Mouse (Mus musculus) adrenal gland, adult 8-10 months (tissue): ENCODE data around the gene Gramd2. TPM values are rescaled to one million over a fixed set of nuclear protein-coding genes. Genes with fewer than 3 reads are reported as not detected.

Experiments
- DNase-seq: peaks from one replicate; pipeline ENCODE4 v3.0.0; 2022
- total RNA-seq, 4 experiments: library from RNA; stranded (reverse); gene quantifications; 2 replicates each; pipeline ENCODE4 v1.2.4; 2022

Gramd2 gene
- total RNA-seq, result under 1 TPM in 3 of 4 experiments, not detected in 1; 0.07 to 0.20 (median 0.11) TPM

DNA sequence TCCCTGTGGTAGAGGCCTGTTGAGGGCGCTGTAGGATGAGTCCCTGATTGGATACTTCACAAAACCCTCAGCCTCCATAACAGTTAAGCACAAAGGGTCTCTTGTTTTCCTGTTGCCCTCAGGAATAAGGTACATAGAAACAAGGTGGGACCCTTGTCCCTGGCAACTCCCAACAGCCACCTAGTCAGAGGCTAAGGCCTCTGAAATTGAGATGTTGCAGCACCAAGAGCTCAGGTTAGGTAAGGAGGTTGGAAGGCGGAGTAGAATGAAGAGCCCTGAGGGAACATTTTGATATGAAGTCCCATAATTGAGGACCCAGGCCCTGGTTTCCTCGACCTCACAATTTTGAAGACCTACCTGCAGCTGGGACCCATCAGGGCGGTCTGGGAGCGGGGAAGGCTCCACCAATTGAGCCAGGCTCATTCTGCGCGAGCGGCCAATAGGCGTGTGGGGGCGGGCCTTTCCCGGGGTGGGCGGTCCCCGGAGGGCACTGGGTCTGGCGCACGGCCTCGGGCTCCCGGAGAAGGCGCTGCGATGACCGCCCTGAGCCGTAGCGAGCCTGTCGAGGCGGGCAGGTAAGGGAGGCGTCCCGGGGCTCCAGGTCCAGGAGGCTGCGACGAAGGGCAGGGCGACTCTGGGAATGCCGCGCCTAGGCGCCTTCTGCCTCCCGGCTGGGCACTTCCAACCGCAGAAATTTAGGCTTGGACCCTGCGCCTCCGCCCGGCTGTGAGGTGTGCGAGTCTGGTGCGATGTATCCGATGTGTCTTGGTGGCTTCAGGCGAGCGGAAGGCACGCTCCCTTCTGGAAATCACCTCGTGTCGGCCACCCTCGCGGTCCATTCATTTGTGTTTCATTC is at the start of gene Gramd2:
Gramd2 (plus strand) TSS at position 467 of the 856 bp plus-strand sequence.
- DNase-seq, result peak; percentile 49

DNA sequence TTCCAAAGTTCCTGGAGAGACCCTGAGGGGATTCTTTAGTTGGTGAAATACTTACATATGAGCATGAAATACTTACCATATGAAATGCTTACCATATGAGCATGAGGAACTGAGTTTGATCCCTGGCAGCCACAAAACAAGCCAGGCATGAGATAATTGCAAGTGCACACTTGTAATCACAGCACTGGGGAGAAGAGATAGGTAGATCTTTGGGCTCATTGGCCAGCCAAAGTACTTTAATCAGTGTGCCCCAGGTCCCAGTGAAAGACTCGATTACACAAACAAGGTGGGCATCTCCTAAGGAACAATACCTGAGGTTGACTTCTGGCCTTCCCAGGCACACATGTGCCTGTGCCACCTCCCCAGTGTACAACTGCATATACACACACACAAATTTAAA is 41.6 kb upstream of the Gramd2 start:
- no peak for DNase-seq

DNA sequence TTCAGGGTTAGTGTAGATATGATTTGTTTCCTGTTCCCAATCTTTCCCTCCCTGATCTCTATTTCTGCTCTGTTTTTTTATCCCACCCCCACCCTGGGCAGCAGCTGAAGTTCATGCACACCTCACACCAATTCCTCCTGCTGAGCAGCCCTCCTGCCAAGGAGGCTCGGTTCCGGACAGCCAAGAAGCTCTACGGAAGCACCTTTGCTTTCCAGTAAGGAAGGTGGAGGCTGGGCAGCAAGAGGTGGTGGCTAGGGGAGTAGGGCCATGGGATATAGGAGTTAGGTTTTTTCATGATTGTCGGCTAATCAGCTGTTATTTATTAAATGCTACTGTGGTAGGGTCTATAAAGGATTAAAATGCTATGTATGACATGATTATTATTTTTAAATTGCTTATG is 40.0 kb upstream of the Gramd2 start:
- DNase-seq, result no peak

DNA sequence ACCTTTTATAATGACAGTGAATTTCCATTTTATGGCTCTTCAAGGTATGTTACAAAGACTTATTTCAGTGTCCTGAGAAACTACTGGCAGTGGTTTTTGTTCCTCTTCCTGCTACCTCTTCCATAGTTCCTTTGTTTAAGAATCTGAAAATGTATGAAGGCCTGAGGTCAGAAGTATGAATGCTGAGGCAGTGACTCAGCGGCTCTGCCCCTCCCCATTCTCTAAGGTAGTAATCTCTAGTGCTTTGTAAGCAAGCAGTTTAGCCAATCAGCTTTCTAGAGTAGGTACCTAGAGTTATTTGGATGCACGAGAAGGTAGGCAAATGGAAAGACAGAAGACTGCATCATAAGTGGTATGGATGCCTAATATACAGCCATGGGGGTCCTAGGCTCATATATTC is 38.6 kb upstream of the Gramd2 start:
- no peak for DNase-seq

DNA sequence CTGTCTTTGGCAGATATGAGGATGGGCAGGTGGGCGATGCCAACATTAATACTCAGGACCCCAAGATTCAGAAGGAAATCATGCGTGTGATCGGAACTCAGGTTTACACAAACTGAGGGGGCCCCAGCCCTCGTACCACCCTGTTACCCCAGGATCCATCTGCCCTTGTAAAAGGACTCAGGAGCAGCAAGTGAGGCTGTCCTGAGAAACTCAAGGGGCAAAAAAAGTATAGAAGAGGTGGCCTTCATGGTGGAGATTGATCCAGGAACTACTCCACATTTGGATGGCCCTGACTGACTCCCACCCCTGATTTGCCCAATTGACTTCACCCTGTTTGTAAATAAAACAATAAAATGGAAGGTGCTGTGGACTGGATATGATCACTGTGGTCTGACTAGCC is 30.0 kb upstream of the Gramd2 start:
- DNase-seq, result no peak

DNA sequence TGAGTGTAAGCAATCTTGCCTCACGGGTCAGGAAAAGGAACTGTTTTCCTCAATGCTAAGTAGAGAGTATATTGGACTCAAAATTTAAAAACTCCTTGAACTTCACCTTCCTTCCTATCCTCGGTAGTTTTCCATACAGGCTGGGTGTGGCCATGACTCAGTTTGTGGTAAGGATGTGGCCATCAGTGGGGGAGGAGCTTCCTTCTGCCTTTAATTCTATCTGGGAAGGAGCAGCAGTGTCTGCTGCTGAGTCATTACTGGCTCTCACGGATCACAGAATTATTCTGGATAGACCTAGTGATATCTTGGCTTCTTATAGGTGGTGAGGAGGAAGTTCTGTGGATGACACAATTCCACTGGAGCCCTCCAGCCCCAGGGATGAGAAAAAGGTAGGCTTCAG is 26.6 kb upstream of the Gramd2 start:
- DNase-seq, result peak; percentile 76

DNA sequence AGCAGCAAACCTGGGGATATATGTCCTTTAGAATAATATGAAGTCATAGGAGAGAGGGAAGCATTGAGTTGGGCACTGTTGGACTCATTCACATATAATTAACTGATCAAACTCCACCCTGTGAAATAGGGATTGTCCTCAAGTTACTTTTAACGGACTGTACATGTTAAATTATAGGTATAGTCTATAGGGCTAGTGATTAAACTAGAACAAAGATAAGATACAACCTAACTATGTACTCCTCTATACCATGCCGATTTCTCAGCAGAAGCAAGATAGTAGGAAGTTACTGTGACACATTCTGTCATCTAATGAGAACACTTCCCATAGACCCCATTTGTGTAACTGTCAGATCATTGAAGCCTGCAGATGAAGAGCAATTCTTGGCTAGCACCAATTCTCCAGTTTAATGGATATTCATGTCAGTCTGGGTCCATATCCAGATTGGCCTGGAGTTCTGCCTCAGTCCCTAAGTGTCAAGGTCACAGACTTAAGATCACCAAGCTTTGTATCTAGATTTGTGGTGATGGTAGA is 25.4 kb upstream of the Gramd2 start:
- no peak for DNase-seq

DNA sequence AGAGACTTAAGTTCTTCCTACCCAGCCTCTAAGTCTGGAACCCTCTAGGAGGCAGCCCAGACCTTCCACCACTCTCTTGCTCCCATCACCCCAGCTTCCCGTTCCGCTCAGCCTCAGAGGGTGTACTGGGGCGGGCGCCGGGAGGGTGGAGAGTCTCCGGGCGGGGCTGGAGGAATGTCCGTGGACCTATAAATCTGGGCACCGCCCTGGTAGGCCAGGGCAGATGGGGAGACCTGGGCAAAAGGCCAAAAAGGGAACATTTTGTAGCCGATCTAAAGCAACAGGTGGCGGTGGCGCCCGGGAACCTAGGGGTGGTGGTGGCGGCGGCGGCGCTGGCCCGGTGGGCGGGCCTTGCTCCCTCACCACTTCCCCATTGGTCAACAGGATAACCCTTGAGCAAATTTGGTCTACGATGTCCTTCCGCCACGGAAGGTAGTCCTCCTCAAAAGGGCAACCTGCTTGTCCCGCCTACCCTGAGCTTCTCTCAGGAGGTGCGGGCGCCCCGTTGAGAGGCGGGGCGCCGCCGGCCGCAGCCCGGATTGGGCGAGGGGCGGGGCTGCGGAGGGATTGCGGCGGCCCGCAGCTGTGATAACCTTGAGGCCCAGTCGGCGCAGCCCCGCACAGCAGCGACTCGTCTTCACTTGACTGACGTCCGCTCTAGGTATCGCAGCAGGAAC is 23.8 kb upstream of the Gramd2 start, which contains the start of gene Pkm:
Pkm (plus strand) TSS at position 411 of the 677 bp plus-strand sequence.
- peak; percentile 97 for DNase-seq

DNA sequence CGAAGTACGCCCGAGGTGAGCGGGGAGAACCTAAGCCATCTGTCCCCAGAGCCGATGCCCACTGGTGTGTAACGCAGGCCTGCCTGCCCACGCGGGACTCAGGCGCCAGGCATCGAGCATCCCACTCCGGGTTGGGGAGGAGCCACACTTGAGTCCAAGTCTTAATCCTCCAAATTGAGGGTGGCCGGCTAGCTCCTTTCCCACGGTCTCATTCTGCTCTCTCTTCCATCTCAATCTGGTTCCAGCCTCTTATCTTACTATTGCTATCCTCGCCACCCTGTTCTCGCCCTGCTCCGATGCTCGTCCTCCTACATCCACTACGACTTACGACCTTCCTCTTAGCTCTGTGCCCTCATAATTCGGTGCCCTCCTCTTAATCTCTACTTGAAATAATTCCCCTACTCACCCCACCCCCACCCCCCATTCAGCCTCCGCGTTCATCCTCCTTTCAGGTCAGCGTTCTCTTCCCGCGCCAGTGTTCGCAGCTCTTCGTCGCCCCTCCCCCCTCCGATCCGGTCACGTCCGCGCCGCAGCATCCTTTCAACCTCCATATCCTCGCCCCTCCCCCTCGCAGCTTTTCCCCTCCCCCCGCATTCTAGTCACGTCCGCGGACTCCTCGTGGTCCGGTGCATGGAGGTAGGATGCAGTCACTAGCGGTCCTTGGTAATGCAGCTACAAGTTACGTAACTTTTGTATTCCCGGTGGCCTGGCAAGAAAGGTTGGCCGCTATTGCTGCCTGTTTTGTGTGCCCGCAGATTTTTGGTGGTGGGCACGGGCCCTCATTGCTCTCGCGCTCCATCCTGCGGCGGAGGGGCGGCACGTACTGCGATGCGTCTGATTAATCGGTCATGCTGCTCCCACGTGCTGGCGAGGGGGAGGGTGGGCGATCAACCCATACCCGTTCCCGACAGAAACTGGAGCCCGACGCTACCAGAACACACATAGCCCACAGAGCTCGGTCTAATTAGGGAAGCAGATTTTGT is 23.0 kb upstream of the Gramd2 start:
- peak; percentile 63 for DNase-seq

DNA sequence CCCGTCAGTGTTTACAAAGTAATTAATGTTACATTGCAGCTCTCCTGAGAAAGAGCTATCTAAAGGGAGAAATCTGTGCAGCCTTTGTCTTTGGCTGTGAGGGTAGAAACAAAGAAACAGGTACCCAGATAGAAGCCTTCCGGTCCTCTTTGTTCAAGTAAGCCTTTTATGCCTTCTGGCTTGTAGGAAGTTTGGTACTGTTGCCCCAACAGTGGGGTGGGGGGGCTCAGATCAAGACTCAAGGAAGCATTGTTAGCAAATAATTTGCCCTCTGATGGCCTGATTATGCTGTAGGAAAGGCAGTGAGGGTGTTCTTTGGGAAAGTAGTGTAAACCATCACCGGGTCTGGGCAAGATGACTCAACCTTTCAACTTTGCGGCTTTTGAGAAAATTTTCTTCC is 21.8 kb upstream of the Gramd2 start:
- DNase-seq, result no peak

DNA sequence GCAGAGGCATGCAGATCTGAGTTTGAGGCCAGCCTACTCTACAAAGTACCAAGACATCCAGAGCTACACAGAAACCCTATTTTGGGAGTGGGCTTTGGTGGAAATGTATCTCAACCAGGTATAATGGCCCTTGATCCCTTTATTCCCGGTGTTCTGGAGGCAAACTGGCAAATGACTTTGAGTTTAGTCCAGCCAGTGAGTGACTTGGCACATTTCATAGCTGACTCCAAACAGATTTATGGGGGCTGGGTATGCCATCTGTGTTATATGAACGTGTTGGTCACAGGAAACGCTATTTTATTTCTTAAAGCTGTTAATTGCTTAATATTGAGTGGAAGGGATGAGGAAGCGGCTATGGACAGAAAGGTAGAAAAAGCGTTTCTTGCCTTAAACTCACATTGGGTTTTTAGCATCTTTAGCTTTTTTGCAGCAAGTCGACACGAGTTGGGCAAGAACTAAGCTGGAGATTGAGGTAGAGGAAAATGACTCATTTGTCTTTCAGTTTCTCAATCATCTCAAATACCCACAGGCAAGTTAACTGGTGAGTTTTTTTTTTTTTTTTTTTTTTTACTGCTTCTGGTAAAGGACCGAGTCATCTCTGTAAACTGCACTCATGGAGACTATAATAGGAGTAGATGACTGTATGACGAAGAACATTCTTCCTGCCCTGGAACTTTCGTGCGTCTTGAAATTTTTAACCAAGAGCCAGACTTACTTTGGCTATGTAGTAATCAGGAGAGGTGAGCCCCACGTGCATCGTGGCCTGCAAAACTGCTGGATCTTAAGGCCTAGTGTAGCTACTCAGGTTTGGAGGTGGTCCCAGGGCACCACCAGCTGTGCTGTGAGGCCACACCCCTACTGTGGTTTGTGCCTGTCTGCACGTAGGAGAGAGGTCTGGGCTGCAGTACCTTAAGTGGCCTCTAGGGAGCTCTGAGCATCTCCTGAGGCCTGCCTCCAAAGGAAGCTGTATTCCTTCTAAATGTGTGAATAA is 20.6 kb upstream of the Gramd2 start:
- peak; percentile 68 for DNase-seq

DNA sequence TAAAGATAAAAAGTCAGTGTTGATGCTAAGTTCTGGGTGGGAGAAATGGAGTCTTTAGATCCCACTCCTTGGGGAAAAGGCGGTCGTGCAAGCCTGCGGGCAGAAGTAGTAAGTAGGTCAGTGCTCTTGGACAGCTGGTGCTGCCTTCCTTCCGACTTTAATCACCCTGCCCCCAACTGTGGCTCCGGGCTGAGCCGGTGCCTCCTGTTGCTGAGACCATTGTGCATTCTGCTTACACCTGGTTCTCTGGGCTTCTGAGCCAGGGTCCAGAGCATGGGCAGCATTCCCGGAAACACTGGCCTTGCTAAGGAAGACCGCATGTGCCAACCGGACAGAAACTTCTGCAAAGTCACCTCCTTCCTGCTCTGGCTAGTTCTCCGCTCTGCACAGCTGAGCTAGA is 19.5 kb upstream of the Gramd2 start:
- DNase-seq, result peak; percentile 51

DNA sequence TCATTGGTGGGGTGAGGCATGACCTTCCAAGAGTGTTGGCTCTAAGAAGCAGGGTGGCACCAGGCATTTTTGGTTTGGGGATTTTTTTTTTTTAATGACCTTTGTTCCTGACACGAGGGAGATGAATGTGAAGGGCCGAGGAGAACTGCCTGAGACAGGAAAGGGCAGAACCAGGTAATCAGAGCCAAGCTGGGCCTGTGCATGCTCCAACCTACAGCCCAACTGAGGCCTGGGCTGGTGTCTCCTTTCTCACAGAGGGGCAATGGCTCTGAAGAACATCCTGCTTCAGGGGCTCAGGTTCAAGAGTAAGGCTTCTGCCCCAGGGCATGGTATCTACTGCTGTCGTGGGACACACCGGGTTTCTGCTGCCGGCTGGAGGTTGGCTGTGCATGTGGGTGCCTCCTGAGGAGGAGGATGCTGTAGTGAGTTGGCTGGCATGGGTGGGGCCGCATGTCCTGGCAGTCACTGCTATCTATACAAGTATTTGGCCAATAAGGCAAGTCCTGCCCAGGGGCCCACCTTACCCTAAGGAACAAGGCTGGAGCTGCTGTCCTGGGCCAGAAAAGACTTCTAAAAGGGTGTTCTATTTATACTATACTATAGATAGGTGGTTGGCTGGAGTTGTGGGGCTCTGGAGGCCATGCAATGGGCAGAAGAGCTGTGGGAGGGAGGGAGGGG is 18.5 kb upstream of the Gramd2 start:
- DNase-seq, result no peak

DNA sequence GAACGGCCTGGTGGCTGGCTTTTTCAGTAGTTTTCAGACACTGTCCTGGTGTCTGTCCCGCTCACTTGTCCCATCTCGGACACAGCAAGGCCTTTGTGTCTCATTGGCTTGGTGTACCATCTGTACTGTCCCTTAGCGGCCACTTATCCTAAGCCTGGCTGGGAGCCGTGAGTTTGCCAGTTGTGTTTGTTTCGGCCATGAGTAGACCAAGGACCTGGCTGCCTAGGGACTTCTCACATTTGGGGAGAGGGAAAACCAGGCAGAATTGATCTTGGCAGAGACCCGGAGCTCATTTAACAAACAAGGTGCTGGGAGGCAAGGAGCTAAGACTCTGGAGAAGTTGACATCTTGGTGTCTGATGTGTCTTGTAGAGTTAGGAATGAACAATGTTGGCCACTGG is 16.7 kb upstream of the Gramd2 start:
- no peak for DNase-seq

DNA sequence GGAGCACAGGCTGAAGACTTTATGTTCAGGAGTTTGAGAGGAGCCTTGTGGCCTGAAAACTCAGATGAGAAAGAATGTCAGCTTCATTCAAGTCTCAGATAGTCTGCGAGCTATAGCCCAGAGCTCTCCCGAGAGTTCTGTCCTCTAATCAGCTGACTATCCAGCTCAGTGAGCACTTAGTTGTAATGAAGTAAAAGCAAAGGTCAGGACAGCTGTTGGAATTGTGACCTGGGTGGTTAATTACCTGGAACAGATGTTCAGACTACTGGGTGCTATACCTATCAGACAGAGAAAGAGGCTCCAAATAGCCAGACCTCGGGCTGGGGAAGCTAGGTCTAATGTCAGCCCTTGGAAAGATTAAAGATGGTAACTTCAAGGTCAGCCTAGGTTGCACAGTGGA is 16.0 kb upstream of the Gramd2 start:
- no peak for DNase-seq

DNA sequence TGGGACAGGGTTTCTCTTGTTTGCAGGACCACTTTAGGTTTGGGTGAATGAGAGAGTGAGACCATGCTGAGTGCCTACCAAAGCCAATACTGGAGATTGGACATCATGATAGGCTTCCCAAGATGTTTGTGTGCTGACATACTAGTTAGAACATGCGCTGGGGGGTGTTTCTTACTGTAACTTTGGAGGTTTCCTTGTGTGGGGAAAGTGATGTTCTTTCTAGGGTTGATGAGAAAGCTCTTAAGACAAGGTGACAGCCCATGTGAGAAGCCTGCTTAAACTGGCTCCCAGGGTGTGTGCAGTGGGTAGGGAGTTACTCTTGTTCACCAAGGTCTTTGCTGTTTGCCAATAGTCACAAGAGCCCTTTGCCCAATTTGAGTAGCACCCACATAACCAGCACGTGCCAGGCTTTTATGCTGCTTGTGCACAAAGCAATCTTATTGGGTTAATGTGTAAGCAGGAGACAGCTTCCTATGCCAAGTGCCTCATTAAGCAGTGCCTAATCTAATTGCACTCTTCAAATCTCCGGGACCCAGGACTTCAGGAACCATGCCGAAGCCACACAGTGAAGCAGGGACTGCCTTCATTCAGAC is 15.2 kb upstream of the Gramd2 start:
- DNase-seq, result no peak

DNA sequence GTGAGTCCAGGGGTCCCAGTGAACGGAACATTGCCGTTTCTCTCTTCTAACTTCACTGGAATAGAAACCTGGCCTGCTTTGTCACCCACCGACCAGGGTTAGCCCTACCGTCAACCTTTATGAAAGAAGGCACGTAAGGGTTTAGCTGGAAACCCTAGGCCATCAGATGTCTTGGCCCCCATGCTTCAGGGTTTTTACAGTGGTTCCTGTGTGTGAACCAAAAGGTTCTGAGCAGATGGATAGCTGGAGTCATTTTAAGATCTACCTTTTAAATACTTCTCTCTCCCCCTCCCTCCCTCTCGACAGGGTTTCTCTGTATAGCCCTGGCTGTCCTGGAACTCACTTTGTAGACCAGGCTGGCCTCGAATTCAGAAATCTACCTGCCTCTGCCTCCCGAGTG is 13.9 kb upstream of the Gramd2 start:
- DNase-seq, result no peak

DNA sequence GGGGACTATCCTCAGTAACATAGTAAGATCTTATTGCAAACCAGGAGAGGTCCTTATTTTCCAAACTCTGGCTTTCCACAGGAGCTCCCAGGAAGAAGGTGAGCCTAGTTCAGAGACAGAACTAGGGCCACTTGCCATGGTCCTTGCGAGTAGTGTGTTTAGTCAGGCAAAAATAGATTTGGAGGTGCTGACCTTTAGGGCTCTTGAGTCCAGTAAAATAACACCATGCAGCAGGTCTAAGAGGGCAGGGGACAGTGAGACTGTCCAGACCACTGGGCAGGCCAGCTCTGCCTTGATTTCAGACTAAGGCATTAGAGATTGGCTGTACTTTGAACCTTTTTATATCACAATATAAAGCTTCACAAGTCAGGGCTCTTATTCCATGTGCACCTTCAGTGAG is 13.1 kb upstream of the Gramd2 start:
- DNase-seq, result no peak

DNA sequence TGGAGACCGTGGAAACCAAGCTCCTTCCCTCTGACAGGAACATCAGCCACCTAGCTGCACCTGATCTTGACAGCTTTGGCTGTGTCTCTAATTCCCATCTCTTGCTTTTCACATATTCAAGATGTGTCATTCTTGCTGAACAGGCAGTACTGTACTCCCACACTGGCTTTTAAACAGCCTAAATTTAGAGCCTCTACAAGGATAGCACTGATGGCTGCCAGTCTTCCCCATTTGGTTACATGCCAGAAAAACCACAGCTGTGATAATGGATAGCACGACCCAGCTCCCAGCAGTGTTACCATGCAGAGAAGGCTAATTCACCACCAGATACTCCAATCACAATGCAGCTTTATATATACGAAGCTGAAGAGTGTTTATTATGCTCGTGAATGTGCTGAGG is 12.7 kb upstream of the Gramd2 start:
- no peak for DNase-seq

DNA sequence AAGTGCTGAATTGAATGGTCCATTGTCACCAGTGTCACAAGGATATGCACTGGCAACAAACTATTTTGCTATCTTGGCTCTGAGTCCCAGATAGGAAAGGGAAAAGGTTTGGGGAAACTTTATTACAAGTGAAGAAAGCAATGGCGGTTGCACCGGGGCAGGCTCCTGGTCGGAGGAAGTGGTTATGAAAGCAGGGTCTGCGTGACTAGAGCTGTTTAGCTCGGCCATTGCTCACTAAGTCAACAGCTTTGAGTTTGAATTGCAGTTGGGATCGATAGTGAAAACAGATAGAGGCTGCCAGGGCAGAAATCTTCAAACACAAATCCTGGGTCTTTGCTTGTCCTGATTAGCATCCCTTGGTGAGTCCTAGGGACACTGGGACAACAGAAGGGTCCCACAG is 12.0 kb upstream of the Gramd2 start:
- no peak for DNase-seq
